Mouse (Mus musculus) CH12.LX (cell line): ENCODE measurements around the gene Phlda1. TPM values are rescaled to one million over a fixed set of nuclear protein-coding genes. Genes with fewer than 3 reads are reported as not detected.
A peak's percentile ranks its signal among the peaks of the same experiment; 100 is the strongest.

ENCODE experiments used
- DNase-seq: peaks from one replicate; pipeline ENCODE4 v3.0.0-alpha.2; 2013; ENCODE audit errors: extremely low read depth
- H3K27ac ChIP-seq: 2 replicates; pipeline ENCODE4 v1.5.1; 2012; ENCODE audit warnings: low read depth, mild to moderate bottlenecking, control low read depth, moderate library complexity; ENCODE audit not compliant: insufficient read depth
- H3K27me3 ChIP-seq: replicated peaks from 2 replicates; pipeline ENCODE3; 2012; ENCODE audit warnings: inconsistent platforms
- H3K36me3 ChIP-seq, 2 experiments: replicated peaks in 1 of 2; 2 replicates each; pipeline versions ENCODE3 to v1.6.1; 2012; ENCODE audit warnings: inconsistent platforms in 1 of 2, low read length in 1 of 2, mild to moderate bottlenecking in 1 of 2, mixed read lengths in 1 of 2, moderate library complexity in 1 of 2; ENCODE audit not compliant: control insufficient read depth in 1 of 2, insufficient read depth in 1 of 2
- H3K4me1 ChIP-seq, 2 experiments: 2 replicates each; pipeline ENCODE4 v1.6.1; 2012; ENCODE audit warnings: inconsistent platforms in 1 of 2, moderate library complexity in 1 of 2; ENCODE audit not compliant: insufficient read depth in 2 of 2, control insufficient read depth in 1 of 2
- H3K4me2 ChIP-seq: 2 replicates; pipeline ENCODE4 v1.6.1; 2012; ENCODE audit warnings: low read depth, mild to moderate bottlenecking, control low read depth; ENCODE audit not compliant: poor library complexity, insufficient read depth, severe bottlenecking
- H3K4me3 ChIP-seq, 3 experiments: fragments of 150-350 bp in 1 of 3; sonication (generic) in 1 of 3; replicated peaks in 1 of 3; 2 replicates each; pipeline versions ENCODE3 to v1.5.1; 2011 to 2012; ENCODE audit warnings: low read depth in 2 of 3, low read length in 2 of 3, mild to moderate bottlenecking in 2 of 3, moderate library complexity in 2 of 3, control low read depth in 1 of 3, improper control_type of control experiment in 1 of 3, inconsistent platforms in 1 of 3, mixed read lengths in 1 of 3; ENCODE audit not compliant: poor library complexity in 1 of 3
- H3K79me2 ChIP-seq: replicated peaks from 2 replicates; pipeline ENCODE4 v1.6.1; 2012; ENCODE audit warnings: mild to moderate bottlenecking, moderate library complexity; ENCODE audit not compliant: control insufficient read depth, poor library complexity, insufficient read depth, severe bottlenecking; ENCODE audit errors: extremely low read depth
- H3K9ac ChIP-seq: 2 replicates; pipeline ENCODE4 v1.6.1; 2012; ENCODE audit warnings: low read depth, mild to moderate bottlenecking, control low read depth, moderate library complexity; ENCODE audit not compliant: insufficient read depth
- H3K9me3 ChIP-seq: replicated peaks from 2 replicates; pipeline ENCODE3; 2012; ENCODE audit warnings: low read length, inconsistent platforms, mixed read lengths
- BHLHE40 ChIP-seq: IDR thresholded peaks from 2 replicates; pipeline ENCODE4 v1.6.1; 2011; ENCODE audit warnings: mild to moderate bottlenecking, low read depth, low read length, improper control_type of control experiment
- CHD2 ChIP-seq: IDR thresholded peaks from 2 replicates; pipeline ENCODE4 v1.6.1; 2011; ENCODE audit warnings: low read length, improper control_type of control experiment
- CTCF ChIP-seq, 2 experiments: IDR thresholded peaks in 1 of 2; conservative IDR thresholded peaks in 1 of 2; 2 replicates each; pipeline ENCODE4 v1.5.1; 2011 to 2012; ENCODE audit warnings: low read depth in 2 of 2, low read length in 2 of 2, improper control_type of control experiment in 1 of 2, inconsistent platforms in 1 of 2, mild to moderate bottlenecking in 1 of 2, moderate library complexity in 1 of 2
- E2F4 ChIP-seq: IDR thresholded peaks from 2 replicates; pipeline ENCODE4 v1.6.1; 2011; ENCODE audit warnings: low read depth, low read length, improper control_type of control experiment; ENCODE audit not compliant: insufficient replicate concordance
- ELF1 ChIP-seq: IDR thresholded peaks from 2 replicates; pipeline ENCODE4 v1.6.1; 2014; ENCODE audit warnings: low read depth, mild to moderate bottlenecking, inconsistent platforms, low read length, improper control_type of control experiment
- EP300 ChIP-seq: IDR thresholded peaks from 2 replicates; pipeline ENCODE4 v1.6.1; 2011; ENCODE audit warnings: low read length, improper control_type of control experiment
- ETS1 ChIP-seq: conservative IDR thresholded peaks from 2 replicates; pipeline ENCODE4 v1.6.1; 2012; ENCODE audit warnings: low read depth, mild to moderate bottlenecking, inconsistent platforms, low read length, improper control_type of control experiment, moderate library complexity
- HCFC1 ChIP-seq: IDR thresholded peaks from 2 replicates; pipeline ENCODE4 v1.6.1; 2012; ENCODE audit warnings: low read depth, mild to moderate bottlenecking, inconsistent platforms, low read length, improper control_type of control experiment
- IRF4 ChIP-seq: IDR thresholded peaks from 2 replicates; pipeline ENCODE4 v1.6.1; 2014; ENCODE audit warnings: low read depth, mild to moderate bottlenecking, inconsistent platforms, low read length, improper control_type of control experiment
- JUN ChIP-seq: IDR thresholded peaks from 2 replicates; pipeline ENCODE4 v1.6.1; 2011; ENCODE audit warnings: low read depth, mild to moderate bottlenecking, low read length, improper control_type of control experiment, moderate library complexity; ENCODE audit not compliant: insufficient read depth
- JUND ChIP-seq: conservative IDR thresholded peaks from 2 replicates; pipeline ENCODE4 v1.6.1; 2011; ENCODE audit warnings: low read depth, low read length, improper control_type of control experiment
- KAT2A ChIP-seq: IDR thresholded peaks from 2 replicates; pipeline ENCODE4 v1.6.1; 2012; ENCODE audit warnings: low read length, improper control_type of control experiment, inconsistent platforms; ENCODE audit not compliant: insufficient replicate concordance
- MAFK ChIP-seq: IDR thresholded peaks from 2 replicates; pipeline ENCODE4 v1.6.1; 2011; ENCODE audit warnings: low read length, improper control_type of control experiment; ENCODE audit not compliant: insufficient replicate concordance
- MAX ChIP-seq: IDR thresholded peaks from 2 replicates; pipeline ENCODE4 v1.6.1; 2011; ENCODE audit warnings: low read length, improper control_type of control experiment
- MAZ ChIP-seq: IDR thresholded peaks from 2 replicates; pipeline ENCODE4 v1.6.1; 2012; ENCODE audit warnings: low read depth, mild to moderate bottlenecking, inconsistent platforms, low read length, improper control_type of control experiment, moderate library complexity
- MXI1 ChIP-seq: IDR thresholded peaks from 2 replicates; pipeline ENCODE4 v1.6.1; 2011; ENCODE audit warnings: mild to moderate bottlenecking, low read depth, low read length, improper control_type of control experiment
- NRF1 ChIP-seq: IDR thresholded peaks from 2 replicates; pipeline ENCODE4 v1.6.1; 2014; ENCODE audit warnings: low read depth, mild to moderate bottlenecking, inconsistent platforms, low read length, improper control_type of control experiment, moderate library complexity
- PAX5 ChIP-seq: IDR thresholded peaks from 2 replicates; pipeline ENCODE4 v1.6.1; 2012; ENCODE audit warnings: low read length, inconsistent platforms, mixed read lengths
- POLR2AphosphoS2 ChIP-seq: IDR thresholded peaks from 2 replicates; pipeline ENCODE4 v1.6.1; 2011; ENCODE audit warnings: low read depth, low read length, improper control_type of control experiment
- RCOR1 ChIP-seq: conservative IDR thresholded peaks from 2 replicates; pipeline ENCODE4 v1.6.1; 2012; ENCODE audit warnings: low read depth, mild to moderate bottlenecking, inconsistent platforms, low read length, improper control_type of control experiment
- SIN3A ChIP-seq: IDR thresholded peaks from 2 replicates; pipeline ENCODE4 v1.6.1; 2012; ENCODE audit warnings: low read length, improper control_type of control experiment, inconsistent platforms
- TBP ChIP-seq: conservative IDR thresholded peaks from 2 replicates; pipeline ENCODE4 v1.6.1; 2011; ENCODE audit warnings: low read depth, low read length, improper control_type of control experiment
- TCF12 ChIP-seq: IDR thresholded peaks from 2 replicates; pipeline ENCODE4 v1.6.1; 2014; ENCODE audit warnings: low read depth, mild to moderate bottlenecking, inconsistent platforms, low read length, improper control_type of control experiment
- UBTF ChIP-seq: IDR thresholded peaks from 2 replicates; pipeline ENCODE4 v1.6.1; 2012; ENCODE audit warnings: low read depth, mild to moderate bottlenecking, inconsistent platforms, low read length, improper control_type of control experiment, moderate library complexity
- USF2 ChIP-seq: conservative IDR thresholded peaks from 2 replicates; pipeline ENCODE4 v1.6.1; 2011; ENCODE audit warnings: low read depth, low read length, improper control_type of control experiment
- ZC3H11A ChIP-seq: IDR thresholded peaks from 2 replicates; pipeline ENCODE4 v1.6.1; 2012; ENCODE audit warnings: low read depth, mild to moderate bottlenecking, inconsistent platforms, low read length, improper control_type of control experiment
- ZKSCAN1 ChIP-seq: IDR thresholded peaks from 2 replicates; pipeline ENCODE4 v1.6.1; 2012; ENCODE audit warnings: low read depth, inconsistent platforms, low read length, improper control_type of control experiment, borderline replicate concordance
- ZMIZ1 ChIP-seq: IDR thresholded peaks from 2 replicates; pipeline ENCODE4 v1.6.1; 2012; ENCODE audit warnings: low read depth, mild to moderate bottlenecking, inconsistent platforms, low read length, improper control_type of control experiment
- ZNF384 ChIP-seq: IDR thresholded peaks from 2 replicates; pipeline ENCODE4 v1.6.1; 2012; ENCODE audit warnings: low read depth, low read length, improper control_type of control experiment, inconsistent platforms
- dilution Hi-C: fragments of 300-500 bp; cut with MboI; formaldehyde crosslinking; loops from 2 replicates; pipeline ENCODE4 v1.14.3; 2020; ENCODE audit warnings: low sequenced_read_pairs; ENCODE audit not compliant: extremely low pct_unique_long_range_greater_than_20kb, extremely low pct_ligation_motif_present
- in situ Hi-C: fragments of 300-500 bp; cut with MboI; formaldehyde crosslinking; loops from 3 replicates; pipeline ENCODE4 v1.14.3; 2019; ENCODE audit warnings: low sequenced_read_pairs, low pct_ligation_motif_present, low pct_unique_long_range_greater_than_20kb, mixed read lengths
- polyA plus RNA-seq: library from polyadenylated mRNA; unstranded; fragments of >175 nt; gene quantifications from 2 replicates; pipeline ENCODE4 v1.2.1, GENCODE M21; 2012; ENCODE audit warnings: low read depth; ENCODE audit not compliant: insufficient read length
- total RNA-seq, 2 experiments: library from RNA; depleted of rRNA; stranded (reverse); fragments of 300-350 nt in 1 of 2; fragments of >200 nt in 1 of 2; gene quantifications; 2 replicates each; pipeline ENCODE4 v1.2.3; 2012 to 2014

Phlda1 gene
- total and polyA plus RNA-seq, 3 experiments, result 1.9 to 11.6 (median 2.1) TPM

DNA sequence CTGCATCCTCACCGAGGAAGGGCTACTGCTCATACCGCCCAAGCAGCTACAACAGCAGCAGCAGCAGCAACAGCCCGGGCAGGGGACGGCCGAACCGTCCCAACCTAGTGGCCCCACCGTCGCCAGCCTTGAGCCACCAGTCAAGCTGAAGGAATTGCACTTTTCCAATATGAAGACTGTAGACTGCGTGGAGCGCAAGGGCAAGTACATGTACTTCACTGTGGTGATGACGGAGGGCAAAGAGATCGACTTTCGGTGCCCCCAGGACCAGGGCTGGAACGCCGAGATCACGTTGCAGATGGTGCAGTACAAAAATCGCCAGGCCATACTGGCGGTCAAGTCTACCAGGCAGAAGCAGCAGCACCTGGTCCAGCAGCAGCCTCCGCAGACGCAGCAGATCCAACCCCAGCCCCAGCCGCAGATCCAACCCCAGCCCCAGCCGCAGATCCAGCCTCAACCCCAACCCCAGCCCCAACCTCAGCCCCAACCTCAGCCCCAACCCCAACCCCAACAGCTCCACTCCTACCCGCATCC is 907 bp downstream of the Phlda1 start:
- Histone ChIP-seq H3K9me3 (no peaks in the 10 kb centered on the region), H3K36me3 (no peaks in the 10 kb centered on the region), H3K27ac (peak overlapping the region; percentile 54), H3K4me1 (peaks cover 9 to 54% of the 10 kb centered on the region in 2 experiments; a peak in 3 of 4 replicates), H3K79me2 (peaks cover 13% of the 10 kb centered on the region), H3K27me3 (no peaks in the 10 kb centered on the region), H3K4me3 (peak overlapping the region; percentile 62 to 87 (median 82)), H3K4me2 (peak overlapping the region; percentile 91; the same call in 1 of the 2 replicates), H3K9ac (peak overlapping the region; percentile 52)
- no peak for DNase-seq
- in situ Hi-C loops, result loop anchor here (10.0 to 25.0 kb wide), 3 partner anchors 130 to 418 kb away; no protein-coding TSS in a partner anchor
- dilution Hi-C loops, result no loop called here
- TF ChIP-seq PAX5 (no peak), BHLHE40 (no peak), RCOR1 (no peak), IRF4 (no peak), MXI1 (no peak)

DNA sequence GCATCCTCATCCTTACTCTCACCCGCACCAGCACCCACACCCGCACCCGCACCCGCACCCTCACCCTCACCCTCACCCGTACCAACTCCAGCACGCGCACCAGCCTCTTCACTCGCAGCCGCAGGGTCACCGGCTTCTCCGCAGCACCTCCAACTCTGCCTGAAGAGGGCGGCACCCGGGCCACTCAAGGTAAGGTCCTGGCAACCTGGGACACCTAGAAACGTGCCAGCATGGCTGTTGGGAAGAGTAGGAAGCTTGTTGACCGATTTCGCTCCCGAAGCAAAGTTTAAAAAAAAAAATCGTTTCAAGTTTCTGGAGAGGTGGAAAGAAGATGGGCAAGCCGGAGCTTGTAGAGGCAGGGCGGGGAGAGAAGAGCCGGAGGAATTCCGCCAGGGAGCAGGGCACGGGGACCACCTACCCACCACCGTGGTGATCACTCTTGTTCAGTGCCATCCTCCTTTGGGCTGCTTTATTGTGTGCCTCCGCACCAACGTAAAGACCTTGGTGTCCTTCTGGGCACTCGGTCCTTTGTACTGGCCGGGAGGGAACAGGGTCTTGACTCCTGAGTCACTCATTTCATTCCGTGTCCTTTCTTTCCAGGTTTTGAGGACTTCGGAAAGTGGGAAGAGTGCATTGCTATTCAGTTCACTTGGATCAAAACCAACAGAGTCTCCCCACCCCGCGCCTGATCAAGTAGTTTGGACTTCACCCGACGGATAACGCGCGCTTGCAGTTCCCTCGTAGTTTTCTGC is 1.6 kb downstream of the Phlda1 start:
- no peaks in the 10 kb centered on the region for H3K9me3 ChIP-seq
- peaks cover 9 to 48% of the 10 kb centered on the region in 2 experiments; a peak in 3 of 4 replicates for H3K4me1 ChIP-seq
- H3K27ac ChIP-seq, result peak overlapping the region; percentile 7; the same call in 1 of the 2 replicates
- peak overlapping the region; percentile 52 for H3K9ac ChIP-seq
- peaks cover 13% of the 10 kb centered on the region for H3K79me2 ChIP-seq
- H3K4me3 ChIP-seq, result peak overlapping the region; percentile 62 to 87 (median 82)
- peak; percentile 58 for DNase-seq
- peak overlapping the region; percentile 91 for H3K4me2 ChIP-seq
- dilution Hi-C loops (no loop called here), in situ Hi-C loops (loop anchor here (10.0 to 25.0 kb wide), 3 partner anchors 130 to 417 kb away; no protein-coding TSS in a partner anchor)
- no peaks in the 10 kb centered on the region for H3K27me3 ChIP-seq
- no peaks in the 10 kb centered on the region for H3K36me3 ChIP-seq
- TF ChIP-seq POLR2AphosphoS2, result no peak
- no peak for TF ChIP-seq ZMIZ1
- TF ChIP-seq E2F4, result no peak
- no peak for TF ChIP-seq HCFC1
- TF ChIP-seq IRF4, result 0 out of 2 replicates have a peak, but pooled peaks have one; percentile 36
- no peak for TF ChIP-seq MAX
- TF ChIP-seq ZC3H11A, result no peak
- TF ChIP-seq JUN, result no peak
- TF ChIP-seq UBTF, result peak; percentile 80
- TF ChIP-seq MAFK, result no peak
- 0 out of 2 replicates have a peak, but pooled peaks have one; percentile 9 for TF ChIP-seq ETS1
- TF ChIP-seq RCOR1, result no peak
- no peak for TF ChIP-seq USF2
- peak; percentile 42; the same call in 1 of the 2 replicates for TF ChIP-seq MAZ
- TF ChIP-seq EP300, result no peak
- no peak for TF ChIP-seq KAT2A
- TF ChIP-seq TCF12, result 0 out of 2 replicates have a peak, but pooled peaks have one; percentile 24
- no peak for TF ChIP-seq JUND
- TF ChIP-seq CHD2, result no peak
- peak in 1 of 2 experiments; percentile 72; a peak in 2 of 4 replicates for TF ChIP-seq CTCF (conservative IDR thresholded peaks at IDR 0.05 in 1 of 2, IDR thresholded peaks at IDR 0.05 in 1 of 2; ENCODE audit: low read depth in 2 of 2, low read length in 2 of 2)
- TF ChIP-seq BHLHE40, result peak; percentile 90
- no peak for TF ChIP-seq TBP
- TF ChIP-seq ELF1, result no peak
- no peak for TF ChIP-seq ZNF384
- no peak for TF ChIP-seq PAX5
- TF ChIP-seq ZKSCAN1, result no peak
- no peak for TF ChIP-seq NRF1
- no peak; the same call in 1 of the 2 replicates for TF ChIP-seq SIN3A
